Mouse (Mus musculus) frontal cortex, postnatal 25 days (tissue): Measurements from ENCODE around the gene Ngrn.

Source experiments
- DNase-seq, 2 experiments: peaks; one replicate each; pipeline ENCODE4 v3.0.0; 2022; ENCODE audit warnings: low spot score in 2 of 2

Gene Ngrn

GRCm38 (mm10) chr7:80261372-80261990, 466 bp downstream of the Ngrn start:
- DNase-seq: no peak

- no peak for DNase-seq
Observed at GRCm38 (mm10) chr7:80264606-80265005, 3.6 kb downstream of the Ngrn start.

- no peak for DNase-seq
Observed at GRCm38 (mm10) chr7:80267764-80268163, 6.7 kb downstream of the Ngrn start.

GRCm38 (mm10) chr7:80268897-80269750, 8.1 kb downstream of the Ngrn start, which contains the start of gene Vps33b:
TSS of gene Vps33b (plus strand) at chr7:80269649.
- peak; percentile 94 to 95 for DNase-seq

GRCm38 (mm10) chr7:80269751-80270255, 8.8 kb downstream of the Ngrn start:
- DNase-seq: peak in 1 of 2 experiments; percentile 15

- DNase-seq: no peak
Observed at GRCm38 (mm10) chr7:80273456-80273855, 12.4 kb downstream of the Ngrn start.

GRCm38 (mm10) chr7:80276374-80276773, 15.4 kb downstream of the Ngrn start:
- no peak for DNase-seq

GRCm38 (mm10) chr7:80280032-80280431, 19.0 kb downstream of the Ngrn start:
- no peak for DNase-seq

- DNase-seq: no peak
Observed at GRCm38 (mm10) chr7:80280998-80281397, 20.0 kb downstream of the Ngrn start.

- DNase-seq: no peak
Observed at GRCm38 (mm10) chr7:80281646-80282045, 20.6 kb downstream of the Ngrn start.

- no peak for DNase-seq
Observed at GRCm38 (mm10) chr7:80283226-80283918, 22.4 kb downstream of the Ngrn start.

- DNase-seq: no peak
Observed at GRCm38 (mm10) chr7:80284391-80284790, 23.4 kb downstream of the Ngrn start.

- DNase-seq: no peak
Observed at GRCm38 (mm10) chr7:80285725-80286124, 24.7 kb downstream of the Ngrn start.

- no peak for DNase-seq
Observed at GRCm38 (mm10) chr7:80287736-80288135, 26.7 kb downstream of the Ngrn start.

- DNase-seq: peak; percentile 98 to 99
Observed at GRCm38 (mm10) chr7:80294062-80294763, 33.2 kb downstream of the Ngrn start, which contains the start of gene Prc1. TSS of gene Prc1 (plus strand) at chr7:80294450.

GRCm38 (mm10) chr7:80294764-80295648, 34.0 kb downstream of the Ngrn start:
- no peak for DNase-seq

GRCm38 (mm10) chr7:80296462-80296861, 35.4 kb downstream of the Ngrn start:
- no peak for DNase-seq

GRCm38 (mm10) chr7:80297041-80297440, 36.0 kb downstream of the Ngrn start:
- DNase-seq: no peak

GRCm38 (mm10) chr7:80298754-80299153, 37.7 kb downstream of the Ngrn start:
- DNase-seq: no peak

GRCm38 (mm10) chr7:80299568-80299967, 38.6 kb downstream of the Ngrn start:
- no peak for DNase-seq

GRCm38 (mm10) chr7:80301522-80301921, 40.5 kb downstream of the Ngrn start:
- no peak for DNase-seq
